Mouse (Mus musculus): ENCODE results near the gene Eps15. TPM values are rescaled to one million over a fixed set of nuclear protein-coding genes. Genes with fewer than 3 reads are reported as not detected.
A peak's percentile ranks its signal among the peaks of the same experiment; 100 is the strongest.
"Not testable (repeated sequence)": the region's sequence is repeated elsewhere in the genome, so short reads cannot be mapped to it uniquely, and the experiment has no call there.

Eps15 gene
- polyA plus RNA-seq, 1 experiment: 39.4 TPM

DNA sequence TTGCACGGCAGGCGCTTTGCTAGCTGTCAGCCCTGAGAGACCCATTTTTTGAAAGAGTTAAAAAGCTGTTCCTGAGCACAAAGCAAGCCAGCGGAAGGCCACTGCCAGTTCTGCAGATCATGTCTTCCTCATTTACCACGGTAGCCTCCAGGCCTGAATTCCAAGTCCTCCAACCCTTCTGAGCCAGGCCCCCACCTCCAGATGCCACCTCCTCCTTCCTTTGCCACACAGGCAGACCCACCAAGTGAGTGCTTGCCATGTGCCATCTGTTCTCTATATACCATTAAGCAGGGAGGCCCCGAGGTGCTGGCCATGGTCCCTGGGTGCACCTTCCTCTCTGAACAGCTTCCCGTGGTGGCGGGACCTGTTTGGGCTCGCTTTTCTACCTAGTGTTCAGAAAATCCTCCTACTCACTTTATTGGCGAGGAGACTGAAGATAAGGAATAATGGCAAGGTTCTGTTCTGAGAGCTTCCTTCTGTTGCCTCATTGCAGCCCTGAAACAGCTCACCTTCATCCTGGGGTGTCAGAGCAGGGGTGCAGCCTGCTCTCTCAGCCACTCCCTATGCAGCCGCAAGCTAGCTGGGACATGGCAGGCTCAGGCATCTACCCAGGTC lies 120.4 kb downstream of the Eps15 start:
- no peaks in the 10 kb centered on the region for H3K27me3 ChIP-seq (ENCODE audit: control insufficient read depth, insufficient read depth, low read length)
- TF ChIP-seq CTCF (IDR thresholded peaks at IDR 0.05; ENCODE audit: control insufficient read depth, insufficient read depth, insufficient replicate concordance, low read depth, low read length): no peak
- no peak for TF ChIP-seq POLR2A (IDR thresholded peaks at IDR 0.05; ENCODE audit: control insufficient read depth, low read depth, low read length)
- H3K4me3 ChIP-seq (ENCODE audit: control insufficient read depth, low read depth, low read length): no peak overlapping the region
- no peaks in the 10 kb centered on the region; the same call in 1 of the 2 replicates for H3K4me1 ChIP-seq (ENCODE audit: control insufficient read depth, insufficient read depth, low read length)
- no peaks in the 10 kb centered on the region for H3K36me3 ChIP-seq (ENCODE audit: control insufficient read depth, insufficient read depth, low read length)
- H3K27ac ChIP-seq (ENCODE audit: control insufficient read depth, insufficient read depth, low read depth, low read length): no peak overlapping the region

DNA sequence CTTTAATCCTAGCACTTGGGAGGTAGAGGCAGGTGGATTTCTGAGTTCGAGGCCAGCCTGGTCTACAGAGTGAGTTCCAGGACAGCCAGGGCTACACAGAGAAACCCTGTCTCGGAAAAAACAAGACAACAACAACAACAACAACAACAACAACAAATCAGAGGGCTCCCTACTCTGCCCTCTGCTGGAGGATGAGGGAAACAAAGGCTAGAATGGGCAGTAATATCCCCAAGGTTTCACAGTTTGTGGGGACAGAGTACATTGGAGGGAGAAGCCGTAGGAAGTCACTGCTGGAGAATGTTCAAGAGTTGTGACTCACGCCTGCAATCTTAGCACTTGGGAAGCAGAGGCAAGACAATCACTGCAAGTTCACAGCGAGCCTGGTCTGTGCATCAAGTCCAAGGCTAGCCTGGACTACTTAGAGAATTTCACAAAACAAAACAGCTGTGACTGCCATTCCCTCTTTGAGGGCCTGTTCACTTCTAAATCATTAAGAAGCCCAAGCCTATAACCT lies 121.2 kb downstream of the Eps15 start:
- H3K27ac ChIP-seq (ENCODE audit: control insufficient read depth, insufficient read depth, low read depth, low read length): no peak overlapping the region
- H3K4me1 ChIP-seq (ENCODE audit: control insufficient read depth, insufficient read depth, low read length): peaks cover 2% of the 10 kb centered on the region
- H3K36me3 ChIP-seq (ENCODE audit: control insufficient read depth, insufficient read depth, low read length): no peaks in the 10 kb centered on the region
- no peak for TF ChIP-seq POLR2A (IDR thresholded peaks at IDR 0.05; ENCODE audit: control insufficient read depth, low read depth, low read length)
- TF ChIP-seq CTCF (IDR thresholded peaks at IDR 0.05; ENCODE audit: control insufficient read depth, insufficient read depth, insufficient replicate concordance, low read depth, low read length): no peak
- H3K27me3 ChIP-seq (ENCODE audit: control insufficient read depth, insufficient read depth, low read length): no peaks in the 10 kb centered on the region
- no peak overlapping the region for H3K4me3 ChIP-seq (ENCODE audit: control insufficient read depth, low read depth, low read length)

DNA sequence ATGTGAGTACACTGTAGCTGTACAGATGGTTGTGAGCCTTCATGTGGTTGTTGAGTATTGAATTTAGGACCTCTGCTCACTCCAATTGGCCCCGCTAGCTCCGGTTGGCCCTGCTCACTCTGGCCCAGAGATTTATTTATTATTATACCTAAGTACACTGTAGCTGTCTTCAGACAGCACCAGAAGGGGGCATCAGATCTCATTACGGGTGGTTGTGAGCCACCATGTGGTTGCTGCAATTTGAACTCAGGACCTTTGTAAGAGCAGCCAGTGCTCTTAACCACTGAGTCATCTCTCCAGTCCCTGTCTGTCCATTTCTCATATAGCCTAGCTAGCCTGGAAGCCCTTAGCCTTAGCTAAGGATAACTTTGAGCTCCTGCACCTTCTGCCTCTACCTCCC lies 124.8 kb downstream of the Eps15 start:
- H3K36me3 ChIP-seq (ENCODE audit: control insufficient read depth, insufficient read depth, low read length); H3K27ac ChIP-seq (ENCODE audit: control insufficient read depth, insufficient read depth, low read depth, low read length); H3K4me3 ChIP-seq (ENCODE audit: control insufficient read depth, low read depth, low read length); H3K27me3 ChIP-seq (ENCODE audit: control insufficient read depth, insufficient read depth, low read length): not testable (repeated sequence)
- H3K4me1 ChIP-seq (ENCODE audit: control insufficient read depth, insufficient read depth, low read length): peaks cover 12% of the 10 kb centered on the region

DNA sequence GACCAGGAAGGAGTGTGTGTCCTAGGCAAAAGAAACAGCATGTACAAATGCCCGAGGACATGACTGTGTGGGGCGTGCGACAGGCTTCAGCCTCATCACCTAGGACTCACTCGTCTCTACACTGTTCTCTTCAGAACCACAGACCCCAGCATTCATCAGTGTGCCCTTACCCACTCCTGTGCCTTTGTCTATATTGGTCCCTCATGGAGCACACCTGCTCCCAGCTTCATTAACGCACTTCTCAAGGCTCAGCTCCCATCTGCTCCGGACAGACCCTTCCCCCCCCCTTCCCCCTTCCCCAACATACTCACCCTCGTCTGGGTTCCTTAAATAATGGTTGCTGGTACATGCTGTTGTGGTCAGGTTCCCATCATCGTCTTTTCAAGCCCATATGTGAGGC lies 125.3 kb downstream of the Eps15 start:
- Histone ChIP-seq H3K27ac (ENCODE audit: control insufficient read depth, insufficient read depth, low read depth, low read length) (no peak overlapping the region), H3K4me1 (ENCODE audit: control insufficient read depth, insufficient read depth, low read length) (peaks cover 12% of the 10 kb centered on the region), H3K27me3 (ENCODE audit: control insufficient read depth, insufficient read depth, low read length) (no peaks in the 10 kb centered on the region), H3K4me3 (ENCODE audit: control insufficient read depth, low read depth, low read length) (no peak overlapping the region), H3K36me3 (ENCODE audit: control insufficient read depth, insufficient read depth, low read length) (no peaks in the 10 kb centered on the region)
- TF ChIP-seq CTCF (IDR thresholded peaks at IDR 0.05; ENCODE audit: control insufficient read depth, insufficient read depth, insufficient replicate concordance, low read depth, low read length) (no peak), POLR2A (IDR thresholded peaks at IDR 0.05; ENCODE audit: control insufficient read depth, low read depth, low read length) (no peak)

GRCm38 (mm10) chr4:109406054-109406485 lies 126.0 kb downstream of the Eps15 start:
- Histone ChIP-seq H3K36me3 (ENCODE audit: control insufficient read depth, insufficient read depth, low read length) (no peaks in the 10 kb centered on the region), H3K27ac (ENCODE audit: control insufficient read depth, insufficient read depth, low read depth, low read length) (no peak overlapping the region), H3K4me1 (ENCODE audit: control insufficient read depth, insufficient read depth, low read length) (peaks cover 12% of the 10 kb centered on the region), H3K27me3 (ENCODE audit: control insufficient read depth, insufficient read depth, low read length) (no peaks in the 10 kb centered on the region), H3K4me3 (ENCODE audit: control insufficient read depth, low read depth, low read length) (no peak overlapping the region)
- TF ChIP-seq CTCF (IDR thresholded peaks at IDR 0.05; ENCODE audit: control insufficient read depth, insufficient read depth, insufficient replicate concordance, low read depth, low read length) (no peak), POLR2A (IDR thresholded peaks at IDR 0.05; ENCODE audit: control insufficient read depth, low read depth, low read length) (no peak)

DNA sequence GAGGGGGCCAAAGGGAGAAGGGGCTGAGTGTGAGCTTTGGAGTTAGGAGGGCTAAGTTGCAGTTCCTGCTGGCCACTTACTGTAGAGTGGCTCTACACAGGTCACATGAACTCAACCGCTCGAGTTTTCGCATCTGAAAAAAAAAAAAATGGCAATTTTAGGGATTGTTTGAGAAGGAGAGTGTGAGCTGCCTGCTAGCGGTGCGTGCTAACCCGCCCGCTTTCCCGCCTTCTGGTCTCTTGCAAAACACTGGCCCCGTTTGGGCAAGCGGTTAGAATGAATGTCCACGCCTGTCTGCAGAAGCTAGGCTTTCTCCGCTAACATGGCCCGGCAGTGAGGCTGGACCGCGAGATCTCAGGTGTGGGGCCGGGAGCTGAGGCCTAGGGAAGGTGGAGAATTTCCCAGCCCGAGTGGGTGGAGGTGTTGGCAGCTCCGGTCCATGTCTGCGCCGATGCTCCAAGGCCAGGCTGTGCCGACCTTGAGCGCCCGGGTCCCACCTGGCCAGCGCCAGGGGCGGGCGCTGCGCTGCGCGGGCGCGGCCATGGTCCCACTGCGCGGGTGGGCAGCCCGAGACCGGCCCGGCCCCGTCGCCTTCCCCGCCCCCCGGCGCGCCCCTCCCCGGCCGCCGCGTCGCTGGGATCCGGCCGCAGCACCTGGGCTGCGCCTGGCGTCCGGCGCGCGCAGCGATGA lies 126.6 kb downstream of the Eps15 start, which contains the start of gene Ttc39a:
Gene Ttc39a, plus strand, starts transcription at position 138 of the 690 bp plus-strand sequence.
- no peaks in the 10 kb centered on the region for H3K36me3 ChIP-seq (ENCODE audit: control insufficient read depth, insufficient read depth, low read length)
- TF ChIP-seq CTCF (IDR thresholded peaks at IDR 0.05; ENCODE audit: control insufficient read depth, insufficient read depth, insufficient replicate concordance, low read depth, low read length) (no peak), POLR2A (IDR thresholded peaks at IDR 0.05; ENCODE audit: control insufficient read depth, low read depth, low read length) (no peak)
- peak within 1 kb of the TSS; percentile 45 for H3K4me3 ChIP-seq (ENCODE audit: control insufficient read depth, low read depth, low read length)

GRCm38 (mm10) chr4:109407176-109407520 lies 127.1 kb downstream of the Eps15 start:
- no peaks in the 10 kb centered on the region for H3K36me3 ChIP-seq (ENCODE audit: control insufficient read depth, insufficient read depth, low read length)
- TF ChIP-seq CTCF (IDR thresholded peaks at IDR 0.05; ENCODE audit: control insufficient read depth, insufficient read depth, insufficient replicate concordance, low read depth, low read length) (no peak), POLR2A (IDR thresholded peaks at IDR 0.05; ENCODE audit: control insufficient read depth, low read depth, low read length) (no peak)
- no peaks in the 10 kb centered on the region for H3K27me3 ChIP-seq (ENCODE audit: control insufficient read depth, insufficient read depth, low read length)
- no peak overlapping the region for H3K27ac ChIP-seq (ENCODE audit: control insufficient read depth, insufficient read depth, low read depth, low read length)
- peak overlapping the region; percentile 17 for H3K4me3 ChIP-seq (ENCODE audit: control insufficient read depth, low read depth, low read length)
- peaks cover 12% of the 10 kb centered on the region for H3K4me1 ChIP-seq (ENCODE audit: control insufficient read depth, insufficient read depth, low read length)

More for the DNA sequence above, 126.6 kb downstream of the Eps15 start, which contains the start of gene Ttc39a:
- no peak within 1 kb of the TSS for H3K27ac ChIP-seq (ENCODE audit: control insufficient read depth, insufficient read depth, low read depth, low read length)
- peaks cover 12% of the 10 kb centered on the region for H3K4me1 ChIP-seq (ENCODE audit: control insufficient read depth, insufficient read depth, low read length)
- H3K27me3 ChIP-seq (ENCODE audit: control insufficient read depth, insufficient read depth, low read length): no peaks in the 10 kb centered on the region

All from testis, adult 2 months (tissue).